Mouse (Mus musculus) cortical plate, adult 2 months (tissue): ENCODE measurements around the gene Arl9. TPM values are rescaled to one million over a fixed set of nuclear protein-coding genes. Genes with fewer than 3 reads are reported as not detected.
"Not testable (repeated sequence)": the region's sequence is repeated elsewhere in the genome, so short reads cannot be mapped to it uniquely, and the experiment has no call there.

Experiments used
- H3K27ac ChIP-seq: fragments of 200-500 bp; 2 replicates; pipeline ENCODE4 v1.5.1; 2012; ENCODE audit warnings: low read length, control low read depth, inconsistent platforms; ENCODE audit not compliant: insufficient read depth
- H3K4me1 ChIP-seq: fragments of 200-500 bp; 2 replicates; pipeline ENCODE4 v1.6.1; 2011; ENCODE audit warnings: low read length; ENCODE audit not compliant: control insufficient read depth, insufficient read depth
- H3K4me3 ChIP-seq: fragments of 200-500 bp; 2 replicates; pipeline ENCODE4 v1.5.1; 2011; ENCODE audit warnings: mild to moderate bottlenecking, low read length, control low read depth; ENCODE audit not compliant: insufficient read depth
- CTCF ChIP-seq: fragments of 200-500 bp; IDR thresholded peaks from 2 replicates; pipeline ENCODE4 v1.5.1; 2011; ENCODE audit warnings: mild to moderate bottlenecking, control low read depth, low read length; ENCODE audit not compliant: insufficient read depth; ENCODE audit errors: extremely low read depth
- POLR2A ChIP-seq: fragments of 200-500 bp; IDR thresholded peaks from 2 replicates; pipeline ENCODE4 v1.6.1; 2011; ENCODE audit warnings: mild to moderate bottlenecking, low read length, control low read depth; ENCODE audit not compliant: insufficient read depth; ENCODE audit errors: extremely low read depth
- polyA plus RNA-seq: library from polyadenylated mRNA; depleted of rRNA; stranded (reverse); fragments of >200 nt; gene quantifications from 2 replicates; pipeline ENCODE4 v1.2.3, GENCODE M21; 2012; rRNA removed

Gene Arl9
- polyA plus RNA-seq, 1 experiment: not detected

GRCm38 (mm10) chr5:77013171-77013570 lies 9.3 kb downstream of the Arl9 start:
- TF ChIP-seq POLR2A: no peak
- no peak for TF ChIP-seq CTCF
- H3K27ac ChIP-seq: no peak overlapping the region

GRCm38 (mm10) chr5:77015544-77016482 lies 12.0 kb downstream of the Arl9 start, which contains the start of gene Thegl:
Gene Thegl (plus strand): TSS chr5:77016023.
- no peak within 1 kb of the TSS for H3K27ac ChIP-seq
- peak within 1 kb of the TSS; percentile 29 for H3K4me3 ChIP-seq
- TF ChIP-seq CTCF: no peak
- TF ChIP-seq POLR2A: no peak
- no peaks in the 10 kb centered on the region for H3K4me1 ChIP-seq

More at GRCm38 (mm10) chr5:77013171-77013570, 9.3 kb downstream of the Arl9 start:
- H3K4me1 ChIP-seq: no peaks in the 10 kb centered on the region
- no peak overlapping the region for H3K4me3 ChIP-seq

- H3K4me3 ChIP-seq: no peak overlapping the region
- TF ChIP-seq CTCF: no peak
- TF ChIP-seq POLR2A: no peak
Measured at GRCm38 (mm10) chr5:77028034-77028433, 24.2 kb downstream of the Arl9 start.

GRCm38 (mm10) chr5:77029735-77030134 lies 25.9 kb downstream of the Arl9 start:
- H3K27ac ChIP-seq: no peak overlapping the region
- H3K4me3 ChIP-seq: no peak overlapping the region
- TF ChIP-seq POLR2A (no peak), CTCF (peak; percentile 58)
- no peaks in the 10 kb centered on the region for H3K4me1 ChIP-seq

More at GRCm38 (mm10) chr5:77028034-77028433, 24.2 kb downstream of the Arl9 start:
- Histone ChIP-seq H3K27ac (no peak overlapping the region), H3K4me1 (no peaks in the 10 kb centered on the region)

- not testable (repeated sequence) for H3K4me3 ChIP-seq, H3K4me1 ChIP-seq, H3K27ac ChIP-seq
Measured at GRCm38 (mm10) chr5:77035101-77035500, 31.2 kb downstream of the Arl9 start.

- no peaks in the 10 kb centered on the region for H3K4me1 ChIP-seq
- H3K27ac ChIP-seq: no peak overlapping the region
- no peak for TF ChIP-seq CTCF
- no peak for TF ChIP-seq POLR2A
- H3K4me3 ChIP-seq: no peak overlapping the region
Measured at GRCm38 (mm10) chr5:77038451-77038850, 34.6 kb downstream of the Arl9 start.

GRCm38 (mm10) chr5:77039391-77039790 lies 35.5 kb downstream of the Arl9 start:
- Histone ChIP-seq H3K27ac (no peak overlapping the region), H3K4me3 (no peak overlapping the region), H3K4me1 (no peaks in the 10 kb centered on the region)
- TF ChIP-seq POLR2A (no peak), CTCF (no peak)

- Histone ChIP-seq H3K4me3 (no peak overlapping the region), H3K27ac (no peak overlapping the region), H3K4me1 (no peaks in the 10 kb centered on the region)
- TF ChIP-seq POLR2A: no peak
- TF ChIP-seq CTCF: no peak
Measured at GRCm38 (mm10) chr5:77044362-77044761, 40.5 kb downstream of the Arl9 start.

GRCm38 (mm10) chr5:77052616-77053015 lies 48.8 kb downstream of the Arl9 start:
- Histone ChIP-seq H3K4me1 (no peaks in the 10 kb centered on the region), H3K4me3 (no peak overlapping the region), H3K27ac (no peak overlapping the region)
- TF ChIP-seq POLR2A: no peak
- no peak for TF ChIP-seq CTCF

GRCm38 (mm10) chr5:77056881-77057440 lies 53.1 kb downstream of the Arl9 start:
- TF ChIP-seq POLR2A (no peak), CTCF (no peak)
- no peak overlapping the region for H3K27ac ChIP-seq
- no peaks in the 10 kb centered on the region for H3K4me1 ChIP-seq
- no peak overlapping the region for H3K4me3 ChIP-seq

Other genes with a start within 250 kb of the Arl9 start
- 21.5 and 27.3 TPM in 2 replicates for gene Aasdh, start 98.5 kb upstream of the Arl9 start, polyA plus RNA-seq
- gene Paics, start 52.7 kb upstream of the Arl9 start, polyA plus RNA-seq: 74.7 and 75.2 TPM in 2 replicates
- gene Ppat, start 52.5 kb upstream of the Arl9 start, polyA plus RNA-seq: 8.1 and 9.4 TPM in 2 replicates
- 62.6 and 65.1 TPM in 2 replicates for gene Srp72, start 29.4 kb upstream of the Arl9 start, polyA plus RNA-seq
- 0.19 and 0.46 TPM in 2 replicates for gene Thegl, start 12.0 kb downstream of the Arl9 start, polyA plus RNA-seq
- gene Hopx, start 111.1 kb downstream of the Arl9 start, polyA plus RNA-seq: 88.2 and 88.6 TPM in 2 replicates
- gene Spink2, start 207.4 kb downstream of the Arl9 start, polyA plus RNA-seq: not detected in 2 replicates